ENCODE assay signal across 25 mouse cellular contexts in genomic region chr6:61189029-61189428, GRCm38 (mm10). TPM values are rescaled to one million over a fixed set of nuclear protein-coding genes. Genes with fewer than 3 reads are reported as not detected.
DNase-seq lines count a peak whose midpoint lies in the region; ATAC-seq and TF ChIP-seq lines count a peak whose summit lies in the region.
"Had no signal": no experiment of that assay in that cellular context is flagged by ENCODE, and none has a peak within 500 bp of the region (broad histone marks: within the 10 kb centered on the region; RNA-seq: fewer than 3 reads in every experiment).

No protein-coding gene starts in this region.

- peak; percentile 28; the same call in 1 of the 2 replicates for ATAC-seq in heart, embryonic 16.5 days (replicated peaks; ENCODE audit: extremely low read depth, insufficient read depth, low FRiP score)
- peak; percentile 52; the same call in 1 of the 2 replicates for ATAC-seq in kidney, postnatal 0 days (replicated peaks; ENCODE audit: low FRiP score, low read depth)
- ATAC-seq in intestine, embryonic 15.5 days: peak; percentile 61
- ATAC-seq: forebrain, embryonic 15.5 days had no signal

- no peaks in the 10 kb centered on the region for H3K27me3 ChIP-seq in heart, embryonic 16.5 days (ENCODE audit: control insufficient read depth, insufficient read depth, low read length)
- no peaks in the 10 kb centered on the region for H3K27me3 ChIP-seq in heart, adult 2 months (ENCODE audit: control insufficient read depth, insufficient read depth, low read length)
- H3K27me3 ChIP-seq in kidney, postnatal 0 days (ENCODE audit: insufficient read depth, low read length): no peaks in the 10 kb centered on the region
- H3K27me3 ChIP-seq in intestine, embryonic 15.5 days (replicated peaks): no peaks in the 10 kb centered on the region
- no peaks in the 10 kb centered on the region for H3K27me3 ChIP-seq in limb, embryonic 10.5 days (ENCODE audit: low read depth, poor library complexity, severe bottlenecking)
- H3K27me3 ChIP-seq: embryonic facial prominence, embryonic 13.5 days; forebrain, embryonic 12.5 days; forebrain, embryonic 15.5 days; heart, embryonic 13.5 days; hindbrain, embryonic 12.5 days; hindbrain, embryonic 15.5 days had no signal

- H3K4me2 ChIP-seq in heart, embryonic 16.5 days (ENCODE audit: low read depth, low read length): no peak overlapping the region
- H3K4me2 ChIP-seq in kidney, postnatal 0 days (ENCODE audit: low read length): no peak overlapping the region
- H3K4me2 ChIP-seq in intestine, embryonic 15.5 days (replicated peaks): no peak overlapping the region
- H3K4me2 ChIP-seq: embryonic facial prominence, embryonic 13.5 days; forebrain, embryonic 12.5 days; forebrain, embryonic 15.5 days; heart, embryonic 13.5 days; hindbrain, embryonic 12.5 days; hindbrain, embryonic 15.5 days had no signal

- intact Hi-C loops in heart, adult 2 months (cut with DNase I): loop anchor here (10.0 kb wide), 1 partner anchor 106 kb away; no protein-coding TSS in a partner anchor

- no peaks in the 10 kb centered on the region for H3K4me1 ChIP-seq in heart, embryonic 16.5 days (ENCODE audit: control insufficient read depth, insufficient read depth, low read length)
- no peaks in the 10 kb centered on the region; the same call in none of the 2 replicates for H3K4me1 ChIP-seq in heart, adult 2 months (ENCODE audit: control insufficient read depth, insufficient read depth, low read length)
- H3K4me1 ChIP-seq in kidney, postnatal 0 days (replicated peaks; ENCODE audit: insufficient read depth, low read length): 0 out of 2 replicates have a peak, but pooled peaks cover 3% of the 10 kb centered on the region
- no peaks in the 10 kb centered on the region for H3K4me1 ChIP-seq in intestine, embryonic 15.5 days (replicated peaks)
- H3K4me1 ChIP-seq in limb, embryonic 10.5 days: peaks cover 53% of the 10 kb centered on the region
- H3K4me1 ChIP-seq: forebrain, embryonic 12.5 days; heart, embryonic 10.5 days; hindbrain, embryonic 12.5 days had no signal

- H3K27ac ChIP-seq in heart, embryonic 16.5 days (ENCODE audit: low read length): no peak overlapping the region
- no peak overlapping the region for H3K27ac ChIP-seq in heart, adult 2 months
- no peak overlapping the region for H3K27ac ChIP-seq in kidney, postnatal 0 days
- H3K27ac ChIP-seq in intestine, embryonic 15.5 days: no peak overlapping the region
- H3K27ac ChIP-seq in limb, embryonic 10.5 days: peak overlapping the region; percentile 50; the same call in 1 of the 2 replicates
- H3K27ac ChIP-seq: embryonic facial prominence, embryonic 10.5 days; embryonic facial prominence, embryonic 13.5 days; forebrain, embryonic 12.5 days; forebrain, embryonic 15.5 days; heart, embryonic 10.5 days; heart, embryonic 13.5 days; hindbrain, embryonic 12.5 days; hindbrain, embryonic 15.5 days had no signal

- no peaks in the 10 kb centered on the region for H3K9me3 ChIP-seq in heart, embryonic 16.5 days (replicated peaks; ENCODE audit: control insufficient read depth, low read length)
- H3K9me3 ChIP-seq in kidney, postnatal 0 days (replicated peaks; ENCODE audit: low read length): no peaks in the 10 kb centered on the region
- no peaks in the 10 kb centered on the region for H3K9me3 ChIP-seq in intestine, embryonic 15.5 days
- no peaks in the 10 kb centered on the region for H3K9me3 ChIP-seq in limb, embryonic 10.5 days (replicated peaks)
- H3K9me3 ChIP-seq: embryonic facial prominence, embryonic 10.5 days; embryonic facial prominence, embryonic 13.5 days; forebrain, embryonic 12.5 days; forebrain, embryonic 15.5 days; heart, embryonic 10.5 days; heart, embryonic 13.5 days; hindbrain, embryonic 12.5 days; hindbrain, embryonic 15.5 days had no signal

- no peak for DNase-seq in heart, adult 2 months
- peak; percentile 5 for DNase-seq in kidney, postnatal 0 days (ENCODE audit: low spot score)
- no peak for DNase-seq in kidney, adult 9 months
- no peak for DNase-seq in limb, embryonic 10.5 days (ENCODE audit: low spot score)
- no peak for DNase-seq in left cerebral cortex, adult 9 months (ENCODE audit: low spot score in 2 of 2)
- DNase-seq in embryo, embryonic 9.5 days (ENCODE audit: extremely low spot score): no peak
- DNase-seq: adrenal gland, adult 2 months; adrenal gland, postnatal 14 days; cerebellum, adult 11 months; cerebellum, adult 2 months; cerebellum, adult 9-11 months; cerebellum, postnatal 25 days; gastrocnemius, postnatal 25 days; heart, adult 18-20 months had no signal

- no peaks in the 10 kb centered on the region for H3K36me3 ChIP-seq in heart, embryonic 16.5 days (ENCODE audit: control insufficient read depth, insufficient read depth)
- H3K36me3 ChIP-seq in heart, adult 2 months (ENCODE audit: control insufficient read depth, insufficient read depth, low read length): no peaks in the 10 kb centered on the region
- H3K36me3 ChIP-seq in kidney, postnatal 0 days (ENCODE audit: insufficient read depth, low read length): no peaks in the 10 kb centered on the region
- H3K36me3 ChIP-seq in intestine, embryonic 15.5 days: no peaks in the 10 kb centered on the region
- H3K36me3 ChIP-seq in limb, embryonic 10.5 days: 0 out of 2 replicates have a peak, but pooled peaks cover 3% of the 10 kb centered on the region
- H3K36me3 ChIP-seq: embryonic facial prominence, embryonic 10.5 days; embryonic facial prominence, embryonic 13.5 days; forebrain, embryonic 12.5 days; forebrain, embryonic 15.5 days; heart, embryonic 10.5 days; heart, embryonic 13.5 days; hindbrain, embryonic 12.5 days; hindbrain, embryonic 15.5 days had no signal

- no peak for TF ChIP-seq CTCF in heart, adult 2 months (IDR thresholded peaks at IDR 0.05)
- no peak for TF ChIP-seq CTCF in kidney, postnatal 0 days (IDR thresholded peaks at IDR 0.05; ENCODE audit: low read depth)

- H3K79me2 ChIP-seq in heart, adult 2 months (replicated peaks; ENCODE audit: control insufficient read depth, insufficient read depth, low read length): no peaks in the 10 kb centered on the region

- WGBS in heart, embryonic 16.5 days: 41% methylated on average over 2 of the region's 2 CpGs
- WGBS in heart, adult 2 months: 36% methylated on average over 2 of the region's 2 CpGs
- 50% methylated on average over 2 of the region's 2 CpGs for WGBS in kidney, postnatal 0 days
- 53% methylated on average over 2 of the region's 2 CpGs for WGBS in intestine, embryonic 15.5 days
- WGBS in limb, embryonic 10.5 days: 60% methylated on average over 2 of the region's 2 CpGs

- no peak overlapping the region for H3K9ac ChIP-seq in heart, embryonic 16.5 days (ENCODE audit: low read length)
- no peak overlapping the region for H3K9ac ChIP-seq in heart, adult 2 months (ENCODE audit: low read depth, low read length)
- no peak overlapping the region for H3K9ac ChIP-seq in kidney, postnatal 0 days (ENCODE audit: low read depth, low read length)
- H3K9ac ChIP-seq in intestine, embryonic 15.5 days: no peak overlapping the region
- H3K9ac ChIP-seq: embryonic facial prominence, embryonic 13.5 days; forebrain, embryonic 12.5 days; forebrain, embryonic 15.5 days; heart, embryonic 13.5 days; hindbrain, embryonic 12.5 days; hindbrain, embryonic 15.5 days had no signal

- no peak for TF ChIP-seq EP300 in heart, adult 2 months (IDR thresholded peaks at IDR 0.05; ENCODE audit: insufficient read depth, low read depth, low read length)

- TF ChIP-seq POLR2A in heart, adult 2 months (IDR thresholded peaks at IDR 0.05; ENCODE audit: insufficient read depth, low read depth, low read length): no peak

- no peak overlapping the region for H3K4me3 ChIP-seq in heart, embryonic 16.5 days (ENCODE audit: low read length)
- H3K4me3 ChIP-seq in heart, adult 2 months: no peak overlapping the region
- no peak overlapping the region for H3K4me3 ChIP-seq in kidney, postnatal 0 days (replicated peaks; ENCODE audit: low read depth, low read length)
- no peak overlapping the region for H3K4me3 ChIP-seq in intestine, embryonic 15.5 days (replicated peaks)
- H3K4me3 ChIP-seq in limb, embryonic 10.5 days: no peak overlapping the region
- H3K4me3 ChIP-seq: embryonic facial prominence, embryonic 10.5 days; embryonic facial prominence, embryonic 13.5 days; erythroblast, embryonic 14.5 days; forebrain, embryonic 12.5 days; forebrain, embryonic 15.5 days; heart, embryonic 10.5 days; heart, embryonic 13.5 days; hindbrain, embryonic 12.5 days; hindbrain, embryonic 15.5 days had no signal

RNA-seq across cellular contexts. Expression of gene Ccser1, which starts 8.9 kb away (rescaled TPM):
- 1.8 and 3.0 TPM in 2 replicates for polyA plus RNA-seq in heart, embryonic 16.5 days (2015; fragmentation: Nextera tagmentation; extraction: Ambion mirVana)
- total RNA-seq in heart, adult 2 months (2021): 1 to 10 TPM in 1 of 2 experiments, under 1 TPM in 1; 0.94 to 1.7 TPM
- 0.45 and 0.64 TPM in 2 replicates for polyA plus RNA-seq in heart, adult 2 months (2012; rRNA removed)
- 16.7 and 18.1 TPM in 2 replicates for polyA plus RNA-seq in kidney, postnatal 0 days (2015; fragmentation: Nextera tagmentation; extraction: Ambion mirVana)
- 4.9 and 5.6 TPM in 2 replicates for polyA plus RNA-seq in intestine, embryonic 15.5 days (2015; fragmentation: Nextera tagmentation; extraction: Ambion mirVana)
- polyA plus RNA-seq in limb, embryonic 10.5 days (2016; fragmentation: Nextera tagmentation; extraction: Ambion mirVana): 9.4 and 10.3 TPM in 2 replicates
- polyA plus RNA-seq: erythroblast, embryonic 14.5 days had no signal
